Mouse (Mus musculus) C2C12 (cell line): ENCODE measurements around the gene Atg16l1. TPM values are rescaled to one million over a fixed set of nuclear protein-coding genes. Genes with fewer than 3 reads are reported as not detected.

Source experiments
- H3K27me3 ChIP-seq: one replicate; pipeline ENCODE4 v1.6.1; 2011; ENCODE audit not compliant: control insufficient read depth, insufficient read depth, insufficient read length
- H3K36me3 ChIP-seq: one replicate; pipeline ENCODE4 v1.6.1; 2011; ENCODE audit not compliant: control insufficient read depth, insufficient read depth
- H3K4me3 ChIP-seq: one replicate; pipeline ENCODE4 v1.5.1; 2011; ENCODE audit warnings: mild to moderate bottlenecking, control low read depth; ENCODE audit not compliant: poor library complexity, insufficient read depth, severe bottlenecking
- H3K79me2 ChIP-seq: one replicate; pipeline ENCODE4 v1.6.1; 2011; ENCODE audit not compliant: control insufficient read depth, insufficient read depth
- H3K79me3 ChIP-seq: one replicate; pipeline ENCODE4 v1.6.1; 2011; ENCODE audit warnings: low read depth, control low read depth
- H3ac ChIP-seq: one replicate; pipeline ENCODE3; 2011; ENCODE audit warnings: low read depth; ENCODE audit not compliant: control insufficient read depth, insufficient read length
- CEBPB ChIP-seq: IDR thresholded peaks from one replicate; pipeline ENCODE4 v1.6.1; 2011; ENCODE audit warnings: low read depth, mild to moderate bottlenecking, control low read depth, moderate library complexity
- CTCF ChIP-seq: IDR thresholded peaks from one replicate; pipeline ENCODE4 v1.5.1; 2011; ENCODE audit not compliant: control insufficient read depth, insufficient read depth, insufficient read length
- FOSL1 ChIP-seq: IDR thresholded peaks from one replicate; pipeline ENCODE4 v1.8.0; 2011; ENCODE audit warnings: mild to moderate bottlenecking, low read length; ENCODE audit not compliant: poor library complexity, insufficient read depth, severe bottlenecking
- MAX ChIP-seq: IDR thresholded peaks from one replicate; pipeline ENCODE4 v1.6.1; 2011; ENCODE audit warnings: mild to moderate bottlenecking, control low read depth
- MYOD1 ChIP-seq: IDR thresholded peaks from one replicate; pipeline ENCODE4 v1.6.1; 2011; ENCODE audit warnings: low read depth; ENCODE audit not compliant: control insufficient read depth, insufficient read length
- MYOG ChIP-seq: IDR thresholded peaks from one replicate; pipeline ENCODE4 v1.6.1; 2011; ENCODE audit not compliant: control insufficient read depth, insufficient read length; ENCODE audit errors: extremely low read depth
- USF1 ChIP-seq: IDR thresholded peaks from one replicate; pipeline ENCODE4 v1.6.1; 2011; ENCODE audit warnings: low read depth, mild to moderate bottlenecking, control low read depth, moderate library complexity
- polyA plus RNA-seq: library from polyadenylated mRNA; unstranded; fragments of >200 nt; fragmentation: generic; extraction: Trizol; gene quantifications from one replicate; pipeline ENCODE4 v1.2.1, GENCODE M21; 2012; ENCODE audit warnings: missing spikeins

Gene Atg16l1
- polyA plus RNA-seq, 1 experiment, result 20.1 TPM

DNA sequence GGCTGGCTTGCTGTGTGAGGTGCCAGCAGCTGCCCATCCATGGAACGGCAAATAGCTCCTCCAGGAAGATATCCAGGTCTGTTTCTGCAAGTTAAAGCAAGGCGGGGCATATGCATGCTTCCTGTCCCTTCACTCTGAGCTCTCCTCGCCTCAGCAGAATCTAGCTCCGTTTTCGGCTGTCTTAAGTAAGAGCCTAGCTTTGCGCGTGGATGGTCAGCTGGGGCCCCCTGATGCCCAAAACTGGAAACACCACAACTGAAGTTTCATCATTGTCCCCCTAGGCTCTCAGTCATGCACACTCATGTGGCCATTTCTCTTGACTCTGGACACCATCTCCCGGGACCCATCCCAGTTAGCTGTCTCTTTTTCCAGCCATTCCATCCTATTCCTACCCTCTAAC is 34.3 kb upstream of the Atg16l1 start:
- Histone ChIP-seq H3K27me3 (peaks cover 16% of the 10 kb centered on the region), H3K79me2 (no peaks in the 10 kb centered on the region), H3K4me3 (no peak overlapping the region), H3K36me3 (no peaks in the 10 kb centered on the region), H3K79me3 (no peaks in the 10 kb centered on the region), H3ac (no peak overlapping the region)
- no peak for TF ChIP-seq CEBPB
- no peak for TF ChIP-seq MYOG
- no peak for TF ChIP-seq MYOD1
- peak; percentile 30 for TF ChIP-seq CTCF
- TF ChIP-seq MAX, result no peak
- no peak for TF ChIP-seq USF1
- TF ChIP-seq FOSL1, result no peak

DNA sequence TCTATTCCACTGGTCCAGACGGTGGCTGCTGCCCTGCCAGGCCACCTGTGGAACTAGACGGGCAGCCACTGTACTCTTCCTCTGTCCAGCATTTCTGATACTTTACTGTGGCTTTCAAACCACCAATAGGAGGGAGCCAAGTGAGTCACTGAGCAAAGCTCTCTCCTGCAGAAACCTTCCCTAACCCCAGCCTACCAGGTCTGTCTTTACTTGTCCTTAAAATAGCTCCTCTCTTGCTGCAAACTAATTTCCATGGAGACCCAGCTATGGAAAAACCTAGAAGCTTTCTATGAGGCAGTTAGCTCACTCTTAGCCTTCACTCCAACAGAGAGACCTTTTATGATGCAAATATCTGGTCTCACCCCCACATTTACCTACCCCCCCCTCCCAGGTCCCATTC is 33.6 kb upstream of the Atg16l1 start:
- Histone ChIP-seq H3K27me3 (peaks cover 13% of the 10 kb centered on the region), H3K36me3 (no peaks in the 10 kb centered on the region), H3K4me3 (no peak overlapping the region), H3ac (no peak overlapping the region), H3K79me2 (no peaks in the 10 kb centered on the region), H3K79me3 (no peaks in the 10 kb centered on the region)
- TF ChIP-seq FOSL1, result no peak

DNA sequence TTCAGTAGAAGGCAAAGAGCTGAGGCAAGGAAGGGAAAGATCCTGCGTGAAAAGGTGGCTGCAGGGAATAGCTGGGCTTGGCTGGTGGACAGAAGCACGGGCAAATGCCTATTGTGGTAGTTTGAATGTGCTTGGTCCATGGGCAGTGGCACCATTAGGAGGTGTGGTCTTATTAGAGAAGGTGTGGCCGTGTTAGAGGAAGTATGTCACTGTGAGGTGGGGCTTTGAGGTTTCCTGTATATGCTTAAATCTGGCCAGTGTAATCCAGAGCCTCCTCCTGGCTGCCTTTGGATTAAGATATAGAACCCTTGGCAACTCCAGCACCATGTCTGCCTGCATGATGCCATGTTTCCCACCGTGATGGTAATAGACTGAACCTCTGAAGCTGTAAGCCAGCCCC is 32.3 kb upstream of the Atg16l1 start:
- no peak overlapping the region for H3ac ChIP-seq
- no peak for TF ChIP-seq MYOG
- TF ChIP-seq MAX, result no peak
- TF ChIP-seq CEBPB, result no peak
- no peak for TF ChIP-seq USF1
- no peak for TF ChIP-seq FOSL1
- no peak for TF ChIP-seq MYOD1
- TF ChIP-seq CTCF, result no peak

GRCm38 (mm10) chr1:87729070-87729469 is 26.6 kb upstream of the Atg16l1 start:
- no peak for TF ChIP-seq CEBPB
- TF ChIP-seq MYOD1, result no peak
- TF ChIP-seq MAX, result no peak
- TF ChIP-seq FOSL1, result no peak
- TF ChIP-seq USF1, result no peak
- TF ChIP-seq MYOG, result no peak
- TF ChIP-seq CTCF, result no peak
- Histone ChIP-seq H3K27me3 (no peaks in the 10 kb centered on the region), H3K4me3 (no peak overlapping the region), H3K79me3 (no peaks in the 10 kb centered on the region), H3K36me3 (no peaks in the 10 kb centered on the region), H3K79me2 (no peaks in the 10 kb centered on the region), H3ac (no peak overlapping the region)

More for the DNA sequence above, 32.3 kb upstream of the Atg16l1 start:
- Histone ChIP-seq H3K36me3 (no peaks in the 10 kb centered on the region), H3K79me2 (no peaks in the 10 kb centered on the region), H3K4me3 (no peak overlapping the region), H3K79me3 (no peaks in the 10 kb centered on the region), H3K27me3 (peaks cover 5% of the 10 kb centered on the region)

GRCm38 (mm10) chr1:87729850-87730249 is 25.8 kb upstream of the Atg16l1 start:
- Histone ChIP-seq H3K79me2 (no peaks in the 10 kb centered on the region), H3K36me3 (no peaks in the 10 kb centered on the region), H3K4me3 (no peak overlapping the region), H3K27me3 (no peaks in the 10 kb centered on the region), H3K79me3 (no peaks in the 10 kb centered on the region), H3ac (no peak overlapping the region)
- TF ChIP-seq MYOD1, result no peak
- no peak for TF ChIP-seq FOSL1
- TF ChIP-seq CEBPB, result no peak
- no peak for TF ChIP-seq MAX
- no peak for TF ChIP-seq MYOG
- TF ChIP-seq CTCF, result no peak
- TF ChIP-seq USF1, result no peak

DNA sequence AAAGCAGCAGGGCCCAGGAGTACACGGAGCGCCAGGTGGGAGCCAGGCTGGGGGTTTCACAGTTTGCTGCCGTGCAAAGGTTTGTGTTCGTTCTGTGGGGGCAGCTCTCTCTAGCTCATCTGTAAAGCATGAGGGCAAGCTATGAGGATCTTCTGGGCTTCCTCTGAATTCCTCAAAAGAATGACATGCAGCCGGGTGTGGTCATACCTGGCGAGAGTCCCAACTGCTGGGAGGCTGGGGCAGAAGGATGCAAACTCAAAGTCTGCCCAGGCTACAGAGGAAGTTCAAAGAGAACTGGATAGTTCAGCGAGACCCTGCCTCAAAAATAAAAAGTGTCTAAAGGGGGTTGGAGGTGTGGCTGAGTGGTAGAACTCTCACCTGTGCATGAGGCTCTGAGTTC is 25.4 kb upstream of the Atg16l1 start:
- Histone ChIP-seq H3ac (no peak overlapping the region), H3K79me3 (no peaks in the 10 kb centered on the region), H3K4me3 (no peak overlapping the region), H3K27me3 (no peaks in the 10 kb centered on the region), H3K36me3 (no peaks in the 10 kb centered on the region), H3K79me2 (no peaks in the 10 kb centered on the region)
- TF ChIP-seq MYOD1, result no peak
- no peak for TF ChIP-seq CTCF
- no peak for TF ChIP-seq FOSL1
- TF ChIP-seq MYOG, result no peak
- no peak for TF ChIP-seq CEBPB
